Mouse (Mus musculus) forebrain, embryonic 10.5 days (tissue): ENCODE measurements around the gene Grcc10. TPM values are rescaled to one million over a fixed set of nuclear protein-coding genes. Genes with fewer than 3 reads are reported as not detected.

Source experiments
- DNase-seq: peaks from one replicate; pipeline ENCODE4 v3.0.0-alpha.2; 2017; ENCODE audit warnings: low spot score; ENCODE audit errors: extremely low spot score
- H3K27ac ChIP-seq: fragments of 300-500 bp; sonication (generic); 2 replicates; pipeline ENCODE4 v1.5.1; 2016; ENCODE audit warnings: mild to moderate bottlenecking
- H3K27me3 ChIP-seq: fragments of 300-500 bp; sonication (generic); 2 replicates; pipeline ENCODE4 v1.6.1; 2016; ENCODE audit warnings: mild to moderate bottlenecking; ENCODE audit not compliant: poor library complexity, severe bottlenecking
- H3K36me3 ChIP-seq: fragments of 300-500 bp; sonication (generic); replicated peaks from 2 replicates; pipeline ENCODE4 v1.6.1; 2016; ENCODE audit warnings: mild to moderate bottlenecking, moderate library complexity
- H3K4me1 ChIP-seq: fragments of 300-500 bp; sonication (generic); 2 replicates; pipeline ENCODE4 v1.6.1; 2016
- H3K4me3 ChIP-seq: fragments of 300-500 bp; sonication (generic); 2 replicates; pipeline ENCODE4 v1.5.1; 2016; ENCODE audit warnings: mild to moderate bottlenecking, moderate library complexity
- H3K9me3 ChIP-seq: fragments of 300-500 bp; sonication (generic); 2 replicates; pipeline ENCODE4 v1.6.1; 2016; ENCODE audit warnings: mild to moderate bottlenecking, moderate library complexity
- WGBS: fragments of 180-500 bp; shearing (Covaris S2); methylation state at CpG from one replicate; pipeline ENCODE4 v1.1.7; 2016; 5-methylcytosine and 5-hydroxymethylcytosine counted together
- polyA plus RNA-seq: library from polyadenylated mRNA; unstranded; fragments of >200 nt; fragmentation: Nextera tagmentation; extraction: Ambion mirVana; gene quantifications from 2 replicates; pipeline ENCODE4 v1.2.1, GENCODE M21; 2016

The Grcc10 gene
- polyA plus RNA-seq, 1 experiment from 2014 or later = 415 TPM

- Histone ChIP-seq H3K9me3 (no peaks in the 10 kb centered on the region), H3K27me3 (no peaks in the 10 kb centered on the region), H3K27ac (peak overlapping the region; percentile 67), H3K4me1 (peaks cover 36% of the 10 kb centered on the region), H3K4me3 (peak overlapping the region; percentile 23), H3K36me3 (peaks cover 47% of the 10 kb centered on the region)
- no peak for DNase-seq
- WGBS = 44% methylated on average over 15 of the region's 16 CpGs
Measured at GRCm38 (mm10) chr6:124718703-124719102, 22.5 kb downstream of the Grcc10 start.

GRCm38 (mm10) chr6:124717968-124718367 is 23.2 kb downstream of the Grcc10 start:
- no peaks in the 10 kb centered on the region for H3K27me3 ChIP-seq
- peak overlapping the region; percentile 67; the same call in 1 of the 2 replicates for H3K27ac ChIP-seq
- 73% methylated on average over 13 of the region's 13 CpGs for WGBS
- no peak for DNase-seq
- peak overlapping the region; percentile 23 for H3K4me3 ChIP-seq
- H3K4me1 ChIP-seq = peaks cover 44% of the 10 kb centered on the region
- peaks cover 51% of the 10 kb centered on the region for H3K36me3 ChIP-seq
- H3K9me3 ChIP-seq = no peaks in the 10 kb centered on the region

GRCm38 (mm10) chr6:124716864-124717490 is 24.2 kb downstream of the Grcc10 start:
- WGBS = 67% methylated on average over 20 of the region's 20 CpGs
- H3K27ac ChIP-seq = 0 out of 2 replicates have a peak overlapping the region, but pooled peaks have one; percentile 5
- peak; percentile 54 for DNase-seq

GRCm38 (mm10) chr6:124712918-124713317 is 28.3 kb downstream of the Grcc10 start:
- no peak for DNase-seq
- Histone ChIP-seq H3K4me1 (peaks cover 40% of the 10 kb centered on the region), H3K36me3 (peaks cover 76% of the 10 kb centered on the region), H3K9me3 (no peaks in the 10 kb centered on the region), H3K27me3 (no peaks in the 10 kb centered on the region), H3K4me3 (peak overlapping the region; percentile 90), H3K27ac (peak overlapping the region; percentile 93)
- WGBS = 26% methylated on average over 11 of the region's 11 CpGs

More at GRCm38 (mm10) chr6:124716864-124717490, 24.2 kb downstream of the Grcc10 start:
- Histone ChIP-seq H3K4me3 (0 out of 2 replicates have a peak overlapping the region, but pooled peaks have one; percentile 23), H3K9me3 (no peaks in the 10 kb centered on the region), H3K4me1 (peaks cover 48% of the 10 kb centered on the region), H3K36me3 (peaks cover 51% of the 10 kb centered on the region), H3K27me3 (no peaks in the 10 kb centered on the region)

GRCm38 (mm10) chr6:124711824-124712782 is 29.1 kb downstream of the Grcc10 start, which contains the start of the genes Emg1 and Phb2:
Gene Emg1 (minus strand): TSS chr6:124712178.
Gene Phb2 (plus strand): TSS chr6:124712336.
- peak within 1 kb of the TSS; percentile 90 for H3K4me3 ChIP-seq
- H3K27me3 ChIP-seq = no peaks in the 10 kb centered on the region
- under 1% methylated on average over 74 of the region's 76 CpGs for WGBS
- H3K9me3 ChIP-seq = no peaks in the 10 kb centered on the region
- H3K27ac ChIP-seq = peak within 1 kb of the TSS; percentile 93
- H3K36me3 ChIP-seq = peaks cover 76% of the 10 kb centered on the region
- H3K4me1 ChIP-seq = peaks cover 40% of the 10 kb centered on the region
- peak; percentile 98 for DNase-seq

GRCm38 (mm10) chr6:124708289-124708889 is 32.8 kb downstream of the Grcc10 start:
- WGBS = 95% methylated on average over 10 of the region's 10 CpGs
- DNase-seq = no peak
- Histone ChIP-seq H3K27ac (no peak overlapping the region), H3K36me3 (peaks cover 76% of the 10 kb centered on the region), H3K27me3 (no peaks in the 10 kb centered on the region), H3K9me3 (no peaks in the 10 kb centered on the region), H3K4me1 (peaks cover 30% of the 10 kb centered on the region), H3K4me3 (no peak overlapping the region)

GRCm38 (mm10) chr6:124706061-124706627 is 35.0 kb downstream of the Grcc10 start:
- 92% methylated on average over 5 of the region's 5 CpGs for WGBS
- Histone ChIP-seq H3K4me1 (peaks cover 20% of the 10 kb centered on the region), H3K9me3 (no peaks in the 10 kb centered on the region), H3K27me3 (no peaks in the 10 kb centered on the region), H3K36me3 (peaks cover 97% of the 10 kb centered on the region), H3K4me3 (no peak overlapping the region), H3K27ac (no peak overlapping the region)
- DNase-seq = no peak

- WGBS = 96% methylated on average over 2 of the region's 2 CpGs
Measured at GRCm38 (mm10) chr6:124704417-124704816, 36.8 kb downstream of the Grcc10 start.

GRCm38 (mm10) chr6:124703789-124704188 is 37.4 kb downstream of the Grcc10 start:
- 86% methylated on average over 7 of the region's 7 CpGs for WGBS
- no peak for DNase-seq

More at GRCm38 (mm10) chr6:124704417-124704816, 36.8 kb downstream of the Grcc10 start:
- no peak overlapping the region for H3K4me3 ChIP-seq
- peaks cover 3% of the 10 kb centered on the region for H3K4me1 ChIP-seq
- H3K27ac ChIP-seq = no peak overlapping the region
- no peak for DNase-seq
- H3K27me3 ChIP-seq = no peaks in the 10 kb centered on the region
- H3K9me3 ChIP-seq = no peaks in the 10 kb centered on the region
- peaks cover 100% of the 10 kb centered on the region for H3K36me3 ChIP-seq

GRCm38 (mm10) chr6:124702784-124703103 is 38.4 kb downstream of the Grcc10 start:
- H3K27ac ChIP-seq = no peak overlapping the region
- no peaks in the 10 kb centered on the region for H3K9me3 ChIP-seq
- peaks cover 93% of the 10 kb centered on the region for H3K36me3 ChIP-seq
- peaks cover 6% of the 10 kb centered on the region for H3K4me1 ChIP-seq
- WGBS = 53% methylated on average over 3 of the region's 3 CpGs
- no peaks in the 10 kb centered on the region for H3K27me3 ChIP-seq
- no peak overlapping the region for H3K4me3 ChIP-seq
- DNase-seq = peak; percentile 51

More at GRCm38 (mm10) chr6:124703789-124704188, 37.4 kb downstream of the Grcc10 start:
- Histone ChIP-seq H3K4me1 (no peaks in the 10 kb centered on the region), H3K9me3 (no peaks in the 10 kb centered on the region), H3K4me3 (no peak overlapping the region), H3K27ac (no peak overlapping the region), H3K36me3 (peaks cover 100% of the 10 kb centered on the region), H3K27me3 (no peaks in the 10 kb centered on the region)

GRCm38 (mm10) chr6:124702102-124702783 is 38.9 kb downstream of the Grcc10 start:
- DNase-seq = no peak
- 95% methylated on average over 17 of the region's 17 CpGs for WGBS
- no peak overlapping the region for H3K4me3 ChIP-seq
- peaks cover 88% of the 10 kb centered on the region for H3K36me3 ChIP-seq
- no peaks in the 10 kb centered on the region for H3K9me3 ChIP-seq
- H3K4me1 ChIP-seq = peaks cover 6% of the 10 kb centered on the region
- no peak overlapping the region for H3K27ac ChIP-seq
- no peaks in the 10 kb centered on the region for H3K27me3 ChIP-seq

- no peaks in the 10 kb centered on the region for H3K9me3 ChIP-seq
- peaks cover 79% of the 10 kb centered on the region for H3K36me3 ChIP-seq
- 83% methylated on average over 8 of the region's 8 CpGs for WGBS
- H3K4me1 ChIP-seq = peaks cover 6% of the 10 kb centered on the region
- H3K4me3 ChIP-seq = no peak overlapping the region
- DNase-seq = no peak
- no peak overlapping the region for H3K27ac ChIP-seq
- no peaks in the 10 kb centered on the region for H3K27me3 ChIP-seq
Measured at GRCm38 (mm10) chr6:124701338-124701737, 39.8 kb downstream of the Grcc10 start.
